Mouse (Mus musculus) megakaryocyte-erythroid progenitor cell, adult 5-6 weeks (primary cell): ENCODE data around the gene Abcg2. TPM values are rescaled to one million over a fixed set of nuclear protein-coding genes. Genes with fewer than 3 reads are reported as not detected.

Experiments used
- ATAC-seq: replicated peaks from 2 replicates; pipeline ENCODE4 v1.8.0; 2016; ENCODE audit warnings: mild to moderate bottlenecking, inconsistent platforms; ENCODE audit not compliant: severe bottlenecking, poor library complexity, low FRiP score, low TSS enrichment
- total RNA-seq, 2 experiments: library from RNA; stranded (forward) in 1 of 2; stranded (reverse) in 1 of 2; fragments of 200-1000, 215-1000 nt in 1 of 2; fragments of >200 nt in 1 of 2; fragmentation: Nextera tagmentation in 1 of 2; gene quantifications; 2 replicates each; pipeline ENCODE4 v1.2.3; 2014 to 2017

The Abcg2 gene
- total RNA-seq, 2 experiments from 2014 or later = 51.5 to 131 TPM

DNA sequence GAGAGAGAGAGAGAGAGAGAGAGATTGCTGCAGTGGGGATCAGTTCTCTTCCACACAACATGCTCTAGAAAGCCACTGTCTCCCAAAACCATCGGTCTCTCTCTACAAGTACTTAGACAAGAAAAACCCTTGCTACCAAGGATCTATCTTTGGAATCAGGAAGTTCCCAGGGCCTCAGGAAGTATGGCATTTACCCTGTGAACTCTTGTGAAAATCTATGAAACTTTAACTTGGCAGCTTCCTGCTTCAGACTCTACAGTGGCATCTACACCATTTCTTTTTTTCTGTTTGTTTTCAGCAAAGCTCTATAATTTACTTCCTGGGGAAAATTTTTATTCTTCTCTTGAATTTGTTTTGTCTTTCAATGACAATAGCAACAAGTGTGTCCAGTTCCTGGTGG, 150.8 kb downstream of the Abcg2 start:
- ATAC-seq = no peak

Other genes with a start within 250 kb of the Abcg2 start
- not detected in 2 replicates for gene Vmn1r30, start 141.1 kb upstream of the Abcg2 start, total RNA-seq (2014; fragmentation: Nextera tagmentation)
- gene Vmn1r30, start 141.1 kb upstream of the Abcg2 start, total RNA-seq (2017) = not detected in 2 replicates
- not detected in 2 replicates for gene Vmn1r31, start 109.2 kb upstream of the Abcg2 start, total RNA-seq (2014; fragmentation: Nextera tagmentation)
- gene Vmn1r31, start 109.2 kb upstream of the Abcg2 start, total RNA-seq (2017) = not detected in 2 replicates
- gene Herc3, start 246.9 kb downstream of the Abcg2 start, total RNA-seq (2014; fragmentation: Nextera tagmentation) = 4.1 and 5.8 TPM in 2 replicates
- gene Herc3, start 246.9 kb downstream of the Abcg2 start, total RNA-seq (2017) = 5.1 and 8.6 TPM in 2 replicates